Mouse (Mus musculus) C2C12 (cell line): ENCODE results near the gene Rassf3.

Experiments
- CTCF ChIP-seq: IDR thresholded peaks from one replicate; pipeline ENCODE4 v1.5.1; 2011; ENCODE audit not compliant: control insufficient read depth, insufficient read depth, insufficient read length
- MAX ChIP-seq: IDR thresholded peaks from one replicate; pipeline ENCODE4 v1.6.1; 2011; ENCODE audit warnings: mild to moderate bottlenecking, control low read depth
- MYOG ChIP-seq: IDR thresholded peaks from one replicate; pipeline ENCODE4 v1.6.1; 2011; ENCODE audit not compliant: control insufficient read depth, insufficient read length; ENCODE audit errors: extremely low read depth

- TF ChIP-seq CTCF, result no peak
- TF ChIP-seq MAX, result no peak
- TF ChIP-seq MYOG, result no peak
These were observed 101.2 kb downstream of the Rassf3 start for GRCm38 (mm10) chr10:121374693-121375620.
